ENCODE assay signal across 8 mouse cellular contexts in the genomic region with DNA sequence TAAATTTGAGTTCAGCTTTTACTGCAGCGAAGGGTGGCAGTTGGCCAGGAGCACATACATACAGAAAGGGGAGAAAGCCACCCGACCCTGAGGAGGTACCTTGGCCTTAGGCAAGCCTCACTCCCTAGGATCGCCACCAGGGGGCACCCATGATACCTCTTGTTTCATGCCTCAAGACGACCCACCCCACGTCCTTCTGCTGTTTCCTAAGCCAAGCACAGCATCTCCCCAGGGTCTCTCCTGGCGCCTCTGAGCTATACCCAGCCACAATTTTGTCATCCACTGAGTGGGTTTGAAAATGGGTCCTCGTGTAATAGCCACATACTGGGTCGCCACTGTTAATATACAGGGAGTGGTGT. TPM values are rescaled to one million over a fixed set of nuclear protein-coding genes. Genes with fewer than 3 reads are reported as not detected.
A peak's percentile ranks its signal among the peaks of the same experiment; 100 is the strongest.
DNase-seq lines count a peak whose midpoint lies in the region; ATAC-seq and TF ChIP-seq lines count a peak whose summit lies in the region.

No protein-coding gene starts in this region.

- no peak overlapping the region for H3K9ac ChIP-seq in embryonic facial prominence, embryonic 14.5 days (ENCODE audit: low read depth, low read length)
- H3K9ac ChIP-seq in heart, embryonic 14.5 days (ENCODE audit: low read length), result no peak overlapping the region
- H3K9ac ChIP-seq in kidney, postnatal 0 days (ENCODE audit: low read depth, low read length), result no peak overlapping the region
- H3K9ac ChIP-seq in liver, embryonic 12.5 days, result no peak overlapping the region
- H3K9ac ChIP-seq in neural tube, embryonic 12.5 days, result no peak overlapping the region
- H3K9ac ChIP-seq in stomach, embryonic 16.5 days (ENCODE audit: low read length), result no peak overlapping the region

- H3K4me1 ChIP-seq in embryonic facial prominence, embryonic 14.5 days (ENCODE audit: control insufficient read depth, insufficient read depth, low read length), result no peaks in the 10 kb centered on the region
- H3K4me1 ChIP-seq in heart, embryonic 14.5 days (ENCODE audit: control insufficient read depth in 2 of 2, insufficient read depth in 2 of 2, low read length in 2 of 2), result peaks cover 0 to 5% of the 10 kb centered on the region in 2 experiments; a peak in 1 of 4 replicates
- no peaks in the 10 kb centered on the region; the same call in 1 of the 2 replicates for H3K4me1 ChIP-seq in kidney, postnatal 0 days (replicated peaks; ENCODE audit: insufficient read depth, low read length)
- peaks cover 32% of the 10 kb centered on the region for H3K4me1 ChIP-seq in liver, embryonic 12.5 days
- no peaks in the 10 kb centered on the region for H3K4me1 ChIP-seq in neural tube, embryonic 12.5 days
- H3K4me1 ChIP-seq in stomach, embryonic 16.5 days (ENCODE audit: control insufficient read depth, insufficient read depth, low read length), result peaks cover 3% of the 10 kb centered on the region; the same call in 1 of the 2 replicates

- peak; percentile 80 for ATAC-seq in embryonic facial prominence, embryonic 14.5 days (ENCODE audit: low read depth)
- 0 out of 2 replicates have a peak, but pooled peaks have one; percentile 40 for ATAC-seq in heart, embryonic 14.5 days (ENCODE audit: insufficient number of reproducible peaks, insufficient read depth, low FRiP score, low read depth)
- ATAC-seq in kidney, postnatal 0 days (replicated peaks; ENCODE audit: low FRiP score, low read depth), result no peak; the same call in 1 of the 2 replicates
- peak; percentile 50; the same call in 1 of the 2 replicates for ATAC-seq in liver, embryonic 12.5 days
- peak; percentile 71; the same call in 1 of the 2 replicates for ATAC-seq in neural tube, embryonic 12.5 days (ENCODE audit: low FRiP score, low read depth)
- peak; percentile 46; the same call in 1 of the 2 replicates for ATAC-seq in stomach, embryonic 16.5 days (ENCODE audit: insufficient read depth, low FRiP score)

- DNase-seq in adrenal gland, postnatal 10 days, result peak; percentile 92
- peak; percentile 94 for DNase-seq in embryonic facial prominence, embryonic 14.5 days (ENCODE audit: low spot score)
- peak; percentile 91 for DNase-seq in kidney, postnatal 0 days (ENCODE audit: low spot score)

- no peak overlapping the region for H3K4me3 ChIP-seq in C2C12 (ENCODE audit: insufficient read depth, poor library complexity, severe bottlenecking)
- H3K4me3 ChIP-seq in embryonic facial prominence, embryonic 14.5 days (ENCODE audit: low read depth, low read length), result no peak overlapping the region
- H3K4me3 ChIP-seq in heart, embryonic 14.5 days (ENCODE audit: control insufficient read depth in 1 of 2, insufficient read depth in 1 of 2, low read depth in 1 of 2, low read length in 2 of 2), result no peak overlapping the region
- H3K4me3 ChIP-seq in kidney, postnatal 0 days (replicated peaks; ENCODE audit: low read depth, low read length), result no peak overlapping the region
- H3K4me3 ChIP-seq in liver, embryonic 12.5 days, result no peak overlapping the region
- H3K4me3 ChIP-seq in neural tube, embryonic 12.5 days, result no peak overlapping the region
- no peak overlapping the region for H3K4me3 ChIP-seq in stomach, embryonic 16.5 days (replicated peaks; ENCODE audit: low read length)

- H3K36me3 ChIP-seq in C2C12 (ENCODE audit: control insufficient read depth, insufficient read depth), result no peaks in the 10 kb centered on the region
- H3K36me3 ChIP-seq in embryonic facial prominence, embryonic 14.5 days (ENCODE audit: control insufficient read depth, insufficient read depth, low read length), result no peaks in the 10 kb centered on the region
- no peaks in the 10 kb centered on the region for H3K36me3 ChIP-seq in heart, embryonic 14.5 days (ENCODE audit: control insufficient read depth, insufficient read depth, low read length)
- H3K36me3 ChIP-seq in kidney, postnatal 0 days (ENCODE audit: insufficient read depth, low read length), result no peaks in the 10 kb centered on the region
- H3K36me3 ChIP-seq in liver, embryonic 12.5 days, result no peaks in the 10 kb centered on the region
- H3K36me3 ChIP-seq in neural tube, embryonic 12.5 days, result no peaks in the 10 kb centered on the region
- H3K36me3 ChIP-seq in stomach, embryonic 16.5 days (ENCODE audit: control insufficient read depth, insufficient read depth, low read length), result no peaks in the 10 kb centered on the region

- no peaks in the 10 kb centered on the region for H3K9me3 ChIP-seq in embryonic facial prominence, embryonic 14.5 days (ENCODE audit: control insufficient read depth, low read length)
- no peaks in the 10 kb centered on the region for H3K9me3 ChIP-seq in heart, embryonic 14.5 days (ENCODE audit: control insufficient read depth, low read length)
- H3K9me3 ChIP-seq in kidney, postnatal 0 days (replicated peaks; ENCODE audit: low read length), result no peaks in the 10 kb centered on the region
- H3K9me3 ChIP-seq in liver, embryonic 12.5 days (replicated peaks), result no peaks in the 10 kb centered on the region
- no peaks in the 10 kb centered on the region for H3K9me3 ChIP-seq in neural tube, embryonic 12.5 days
- H3K9me3 ChIP-seq in stomach, embryonic 16.5 days (replicated peaks; ENCODE audit: control insufficient read depth, low read length), result no peaks in the 10 kb centered on the region

- no peaks in the 10 kb centered on the region for H3K79me3 ChIP-seq in C2C12 (ENCODE audit: low read depth)

- no peak overlapping the region for H3K27ac ChIP-seq in embryonic facial prominence, embryonic 14.5 days (replicated peaks; ENCODE audit: low read depth, low read length)
- no peak overlapping the region for H3K27ac ChIP-seq in heart, embryonic 14.5 days (replicated peaks in 1 of 2; ENCODE audit: control insufficient read depth in 1 of 2, insufficient read depth in 1 of 2, low read depth in 2 of 2, low read length in 2 of 2)
- H3K27ac ChIP-seq in kidney, postnatal 0 days, result no peak overlapping the region
- H3K27ac ChIP-seq in liver, embryonic 12.5 days, result no peak overlapping the region
- H3K27ac ChIP-seq in neural tube, embryonic 12.5 days, result no peak overlapping the region
- H3K27ac ChIP-seq in stomach, embryonic 16.5 days (ENCODE audit: low read length), result no peak overlapping the region

- H3ac ChIP-seq in C2C12 (ENCODE audit: control insufficient read depth, insufficient read length, low read depth), result no peak overlapping the region

- no peaks in the 10 kb centered on the region for H3K27me3 ChIP-seq in C2C12 (ENCODE audit: control insufficient read depth, insufficient read depth, insufficient read length)
- H3K27me3 ChIP-seq in embryonic facial prominence, embryonic 14.5 days (replicated peaks; ENCODE audit: control insufficient read depth, insufficient read depth, low read length), result no peaks in the 10 kb centered on the region
- H3K27me3 ChIP-seq in heart, embryonic 14.5 days (ENCODE audit: control insufficient read depth, insufficient read depth, low read length), result 0 out of 2 replicates have a peak, but pooled peaks cover 3% of the 10 kb centered on the region
- H3K27me3 ChIP-seq in kidney, postnatal 0 days (ENCODE audit: insufficient read depth, low read length), result no peaks in the 10 kb centered on the region
- 0 out of 2 replicates have a peak, but pooled peaks cover 3% of the 10 kb centered on the region for H3K27me3 ChIP-seq in liver, embryonic 12.5 days (replicated peaks)
- H3K27me3 ChIP-seq in neural tube, embryonic 12.5 days (replicated peaks), result peaks cover 7% of the 10 kb centered on the region; the same call in 1 of the 2 replicates
- no peaks in the 10 kb centered on the region for H3K27me3 ChIP-seq in stomach, embryonic 16.5 days (ENCODE audit: control insufficient read depth, insufficient read depth, low read length)

- H3K79me2 ChIP-seq in C2C12 (ENCODE audit: control insufficient read depth, insufficient read depth), result no peaks in the 10 kb centered on the region

- WGBS in embryonic facial prominence, embryonic 14.5 days, result 15% methylated on average over 8 of the region's 8 CpGs
- 15% methylated on average over 8 of the region's 8 CpGs for WGBS in heart, embryonic 14.5 days
- 14% methylated on average over 8 of the region's 8 CpGs for WGBS in kidney, postnatal 0 days
- 13% methylated on average over 8 of the region's 8 CpGs for WGBS in liver, embryonic 12.5 days (ENCODE audit: insufficient replicate concordance)
- 13% methylated on average over 8 of the region's 8 CpGs for WGBS in neural tube, embryonic 12.5 days
- 11% methylated on average over 8 of the region's 8 CpGs for WGBS in stomach, embryonic 16.5 days

- H3K4me2 ChIP-seq in embryonic facial prominence, embryonic 14.5 days (ENCODE audit: low read depth, low read length), result no peak overlapping the region
- no peak overlapping the region for H3K4me2 ChIP-seq in heart, embryonic 14.5 days (ENCODE audit: low read length)
- H3K4me2 ChIP-seq in kidney, postnatal 0 days (ENCODE audit: low read length), result no peak overlapping the region
- H3K4me2 ChIP-seq in liver, embryonic 12.5 days, result no peak overlapping the region
- H3K4me2 ChIP-seq in neural tube, embryonic 12.5 days (replicated peaks), result no peak overlapping the region
- no peak overlapping the region for H3K4me2 ChIP-seq in stomach, embryonic 16.5 days (ENCODE audit: low read depth, low read length)

- TF ChIP-seq CTCF in C2C12 (IDR thresholded peaks at IDR 0.05; ENCODE audit: control insufficient read depth, insufficient read depth, insufficient read length), result peak; percentile 87
- peak; percentile 96 for TF ChIP-seq CTCF in kidney, postnatal 0 days (IDR thresholded peaks at IDR 0.05; ENCODE audit: low read depth)

RNA-seq across cellular contexts. Expression of a gene that starts 8.4 kb away (rescaled TPM):
- polyA plus RNA-seq in C2C12 (2012; fragmentation: generic; extraction: Trizol), result 219 TPM
- total RNA-seq in adrenal gland, postnatal 10 days (2021), result 100 to 1,000 TPM; 104 to 106 TPM
- polyA plus RNA-seq in embryonic facial prominence, embryonic 14.5 days (2014; fragmentation: Nextera tagmentation; extraction: Ambion mirVana), result 68.4 and 68.6 TPM in 2 replicates
- 51.7 and 60.0 TPM in 2 replicates for polyA plus RNA-seq in heart, embryonic 14.5 days (2014; fragmentation: Nextera tagmentation; extraction: Ambion mirVana)
- 64.2 and 73.4 TPM in 2 replicates for polyA plus RNA-seq in kidney, postnatal 0 days (2015; fragmentation: Nextera tagmentation; extraction: Ambion mirVana)
- 85.4 and 91.9 TPM in 2 replicates for polyA plus RNA-seq in liver, embryonic 12.5 days (2016; fragmentation: Nextera tagmentation; extraction: Ambion mirVana)
- 87.2 and 96.4 TPM in 2 replicates for polyA plus RNA-seq in neural tube, embryonic 12.5 days (2016; fragmentation: Nextera tagmentation; extraction: Ambion mirVana)
- polyA plus RNA-seq in stomach, embryonic 16.5 days (2015; fragmentation: Nextera tagmentation; extraction: Ambion mirVana), result 77.2 and 98.4 TPM in 2 replicates

RNA-seq across cellular contexts. Expression of a gene that starts 26.7 kb away (rescaled TPM):
- polyA plus RNA-seq in C2C12 (2012; fragmentation: generic; extraction: Trizol), result 10.3 TPM
- 10 to 100 TPM; 25.0 to 30.2 TPM for total RNA-seq in adrenal gland, postnatal 10 days (2021)
- 10.6 and 11.1 TPM in 2 replicates for polyA plus RNA-seq in embryonic facial prominence, embryonic 14.5 days (2014; fragmentation: Nextera tagmentation; extraction: Ambion mirVana)
- polyA plus RNA-seq in heart, embryonic 14.5 days (2014; fragmentation: Nextera tagmentation; extraction: Ambion mirVana), result 7.1 and 7.8 TPM in 2 replicates
- polyA plus RNA-seq in kidney, postnatal 0 days (2015; fragmentation: Nextera tagmentation; extraction: Ambion mirVana), result 7.0 and 7.8 TPM in 2 replicates
- polyA plus RNA-seq in liver, embryonic 12.5 days (2016; fragmentation: Nextera tagmentation; extraction: Ambion mirVana), result 7.1 and 8.2 TPM in 2 replicates
- polyA plus RNA-seq in neural tube, embryonic 12.5 days (2016; fragmentation: Nextera tagmentation; extraction: Ambion mirVana), result 13.8 and 14.7 TPM in 2 replicates
- polyA plus RNA-seq in stomach, embryonic 16.5 days (2015; fragmentation: Nextera tagmentation; extraction: Ambion mirVana), result 9.3 and 11.2 TPM in 2 replicates

RNA-seq across cellular contexts. Expression of a gene that starts 32.5 kb away (rescaled TPM):
- polyA plus RNA-seq in C2C12 (2012; fragmentation: generic; extraction: Trizol), result 25.3 TPM
- 10 to 100 TPM; 52.9 to 56.9 TPM for total RNA-seq in adrenal gland, postnatal 10 days (2021)
- polyA plus RNA-seq in embryonic facial prominence, embryonic 14.5 days (2014; fragmentation: Nextera tagmentation; extraction: Ambion mirVana), result 35.1 and 36.5 TPM in 2 replicates
- polyA plus RNA-seq in heart, embryonic 14.5 days (2014; fragmentation: Nextera tagmentation; extraction: Ambion mirVana), result 20.7 and 26.0 TPM in 2 replicates
- polyA plus RNA-seq in kidney, postnatal 0 days (2015; fragmentation: Nextera tagmentation; extraction: Ambion mirVana), result 19.9 and 20.4 TPM in 2 replicates
- 6.4 TPM in 2 replicates for polyA plus RNA-seq in liver, embryonic 12.5 days (2016; fragmentation: Nextera tagmentation; extraction: Ambion mirVana)
- 77.8 and 82.8 TPM in 2 replicates for polyA plus RNA-seq in neural tube, embryonic 12.5 days (2016; fragmentation: Nextera tagmentation; extraction: Ambion mirVana)
- polyA plus RNA-seq in stomach, embryonic 16.5 days (2015; fragmentation: Nextera tagmentation; extraction: Ambion mirVana), result 20.6 and 22.1 TPM in 2 replicates

RNA-seq across cellular contexts. Expression of a gene that starts 38.1 kb away (rescaled TPM):
- polyA plus RNA-seq in C2C12 (2012; fragmentation: generic; extraction: Trizol), result 7.2 TPM
- total RNA-seq in adrenal gland, postnatal 10 days (2021), result 10 to 100 TPM; 10.3 to 11.6 TPM
- polyA plus RNA-seq in embryonic facial prominence, embryonic 14.5 days (2014; fragmentation: Nextera tagmentation; extraction: Ambion mirVana), result 1.5 and 1.6 TPM in 2 replicates
- 0.43 and 0.78 TPM in 2 replicates for polyA plus RNA-seq in heart, embryonic 14.5 days (2014; fragmentation: Nextera tagmentation; extraction: Ambion mirVana)
- polyA plus RNA-seq in kidney, postnatal 0 days (2015; fragmentation: Nextera tagmentation; extraction: Ambion mirVana), result 1.0 TPM in 2 replicates
- 0.20 TPM in 2 replicates for polyA plus RNA-seq in liver, embryonic 12.5 days (2016; fragmentation: Nextera tagmentation; extraction: Ambion mirVana)
- polyA plus RNA-seq in neural tube, embryonic 12.5 days (2016; fragmentation: Nextera tagmentation; extraction: Ambion mirVana), result 0.27 and 0.60 TPM in 2 replicates
- 1.9 and 2.0 TPM in 2 replicates for polyA plus RNA-seq in stomach, embryonic 16.5 days (2015; fragmentation: Nextera tagmentation; extraction: Ambion mirVana)

RNA-seq across cellular contexts. Expression of a gene that starts 42.0 kb away (rescaled TPM):
- 0.13 TPM for polyA plus RNA-seq in C2C12 (2012; fragmentation: generic; extraction: Trizol)
- 10 to 100 TPM; 16.9 to 18.2 TPM for total RNA-seq in adrenal gland, postnatal 10 days (2021)
- 3.3 and 4.1 TPM in 2 replicates for polyA plus RNA-seq in embryonic facial prominence, embryonic 14.5 days (2014; fragmentation: Nextera tagmentation; extraction: Ambion mirVana)
- polyA plus RNA-seq in heart, embryonic 14.5 days (2014; fragmentation: Nextera tagmentation; extraction: Ambion mirVana), result 0.36 TPM in 1 of 2 replicates, not detected in the other
- polyA plus RNA-seq in kidney, postnatal 0 days (2015; fragmentation: Nextera tagmentation; extraction: Ambion mirVana), result 1.6 and 2.1 TPM in 2 replicates
- not detected in 2 replicates for polyA plus RNA-seq in liver, embryonic 12.5 days (2016; fragmentation: Nextera tagmentation; extraction: Ambion mirVana)
- polyA plus RNA-seq in neural tube, embryonic 12.5 days (2016; fragmentation: Nextera tagmentation; extraction: Ambion mirVana), result not detected in 2 replicates
- 0.41 and 0.48 TPM in 2 replicates for polyA plus RNA-seq in stomach, embryonic 16.5 days (2015; fragmentation: Nextera tagmentation; extraction: Ambion mirVana)
